ENCODE assay signal across 15 mouse cellular contexts in the genomic region with DNA sequence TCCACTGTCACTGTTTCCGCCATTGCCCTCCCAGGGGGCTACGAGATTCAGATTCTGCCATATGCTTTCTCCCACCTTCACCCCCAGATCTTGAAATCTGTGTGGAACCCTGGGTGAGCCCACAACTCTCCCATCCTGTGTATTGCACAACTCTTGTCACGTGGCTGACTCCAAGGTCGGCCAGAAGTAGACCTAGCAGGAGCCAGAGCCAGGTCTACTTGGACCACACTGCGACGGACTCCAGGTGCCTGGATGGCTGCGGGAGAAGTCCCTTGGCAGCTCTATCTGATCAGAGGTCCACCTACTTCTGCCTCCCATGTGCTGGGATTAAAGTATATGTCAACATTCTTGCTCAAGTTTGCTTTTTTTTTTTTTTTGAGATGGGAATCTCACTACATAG. TPM values are rescaled to one million over a fixed set of nuclear protein-coding genes. Genes with fewer than 3 reads are reported as not detected.
"Had no signal": no experiment of that assay in that cellular context is flagged by ENCODE, and none has a peak within 500 bp of the region (broad histone marks: within the 10 kb centered on the region; RNA-seq: fewer than 3 reads in every experiment).

No protein-coding gene starts in this region.

- H3K4me3 ChIP-seq: limb, embryonic 15.5 days; midbrain, embryonic 12.5 days; neural tube, embryonic 13.5 days had no signal

- H3K4me1 ChIP-seq: limb, embryonic 15.5 days; midbrain, embryonic 12.5 days; neural tube, embryonic 13.5 days had no signal

- ATAC-seq: midbrain, embryonic 16.5 days had no signal

- H3K9me3 ChIP-seq: limb, embryonic 15.5 days; midbrain, embryonic 12.5 days; neural tube, embryonic 13.5 days had no signal

- DNase-seq: layer of hippocampus, postnatal 36 days; lung, adult 18-20 months; retina, postnatal 1 day; right cerebral cortex, postnatal 14 days had no signal

- H3K36me3 ChIP-seq: limb, embryonic 15.5 days; midbrain, embryonic 12.5 days; neural tube, embryonic 13.5 days had no signal

- H3K9ac ChIP-seq: limb, embryonic 15.5 days; liver, embryonic 14.5 days; midbrain, embryonic 12.5 days; neural tube, embryonic 13.5 days had no signal

- H3K27me3 ChIP-seq: limb, embryonic 15.5 days; neural tube, embryonic 13.5 days had no signal

- H3K27ac ChIP-seq: kidney, postnatal 0 days; limb, embryonic 15.5 days; liver, embryonic 14.5 days; midbrain, embryonic 12.5 days; neural tube, embryonic 13.5 days had no signal

- H3K4me2 ChIP-seq: limb, embryonic 15.5 days; midbrain, embryonic 12.5 days; neural tube, embryonic 13.5 days had no signal

RNA-seq across cellular contexts. Expression of a gene that starts 7.3 kb away (rescaled TPM):
- total RNA-seq: layer of hippocampus, postnatal 36 days; left cerebral cortex, adult 8-10 months; left cerebral cortex, postnatal 25 days; megakaryocyte-erythroid progenitor cell, adult 5-6 weeks had no signal
- polyA plus RNA-seq: limb, embryonic 15.5 days; lung, embryonic 16.5 days; midbrain, embryonic 12.5 days; midbrain, embryonic 16.5 days; neural tube, embryonic 13.5 days had no signal

RNA-seq across cellular contexts. Expression of a gene that starts 20.6 kb away (rescaled TPM):
- total RNA-seq: layer of hippocampus, postnatal 36 days; left cerebral cortex, adult 8-10 months; left cerebral cortex, postnatal 25 days; megakaryocyte-erythroid progenitor cell, adult 5-6 weeks had no signal
- polyA plus RNA-seq: limb, embryonic 11.5 days; limb, embryonic 15.5 days; lung, embryonic 16.5 days; midbrain, embryonic 12.5 days; midbrain, embryonic 16.5 days had no signal

RNA-seq across cellular contexts. Expression of a gene that starts 25.7 kb away (rescaled TPM):
- total RNA-seq: megakaryocyte-erythroid progenitor cell, adult 5-6 weeks had no signal
- polyA plus RNA-seq: limb, embryonic 11.5 days; limb, embryonic 15.5 days; lung, embryonic 16.5 days; midbrain, embryonic 12.5 days; midbrain, embryonic 16.5 days; neural tube, embryonic 13.5 days had no signal
